Comparison of ENCODE assay signal across 8 mouse cellular contexts in the genomic region with DNA sequence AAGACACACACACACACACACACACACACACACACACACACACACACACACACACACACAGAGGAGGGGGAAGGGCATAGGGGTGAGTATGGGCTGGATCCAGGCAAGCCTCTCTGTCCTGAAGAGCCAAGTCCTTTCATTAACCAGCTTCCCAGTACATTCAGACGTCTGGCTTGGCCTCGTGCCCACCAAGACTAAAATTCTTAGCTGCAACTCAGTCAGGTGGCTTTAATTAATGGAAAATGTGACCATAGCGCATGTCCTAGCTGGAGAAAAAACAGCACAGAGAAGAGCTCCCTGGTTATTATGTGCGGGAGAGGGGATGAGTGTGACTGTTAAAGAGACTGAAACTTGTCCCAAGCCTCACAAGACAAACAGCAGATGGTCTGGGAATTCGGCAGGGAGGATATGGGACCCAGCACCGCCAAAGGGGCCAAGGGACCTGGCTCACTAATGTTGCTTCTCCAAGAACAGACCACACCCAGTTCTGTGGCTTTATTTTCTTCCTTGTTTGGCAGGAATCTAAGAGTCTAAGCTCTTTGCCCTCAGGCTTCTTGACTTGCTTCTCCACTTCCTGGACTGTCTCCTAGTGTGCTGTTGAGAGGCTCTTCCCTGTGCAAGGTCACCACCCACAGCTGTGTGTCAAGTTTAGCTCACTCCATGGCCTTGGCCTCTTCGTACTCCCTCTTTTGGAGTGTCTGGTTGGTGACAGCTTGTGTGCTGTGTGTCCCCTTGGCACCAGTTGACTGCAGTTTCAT. TPM values are rescaled to one million over a fixed set of nuclear protein-coding genes. Genes with fewer than 3 reads are reported as not detected.
DNase-seq lines count a peak whose midpoint lies in the region; TF ChIP-seq lines count a peak whose summit lies in the region.
"Had no signal": no experiment of that assay in that cellular context is flagged by ENCODE, and none has a peak within 500 bp of the region (broad histone marks: within the 10 kb centered on the region; RNA-seq: fewer than 3 reads in every experiment).

No protein-coding gene starts in this region.

- no peak overlapping the region for H3ac ChIP-seq in myocyte (ENCODE audit: control insufficient read depth, insufficient read length)

- H3K9me3 ChIP-seq in MEL (replicated peaks; ENCODE audit: insufficient read depth, low read length): no peaks in the 10 kb centered on the region
- H3K9me3 ChIP-seq in limb, embryonic 10.5 days (replicated peaks): no peaks in the 10 kb centered on the region

- H3K4me2 ChIP-seq in myocyte (ENCODE audit: low read depth): peak overlapping the region; percentile 59

- H3K9ac ChIP-seq in MEL (ENCODE audit: control insufficient read depth, low read depth, low read length, poor library complexity, severe bottlenecking): no peak overlapping the region

- H3K27me3 ChIP-seq in MEL (ENCODE audit: control insufficient read depth in 1 of 2, insufficient read depth in 2 of 2, low read length in 2 of 2) (peaks cover 2% of the 10 kb centered on the region in 2 experiments; a peak in 1 of 4 replicates), myocyte (ENCODE audit: control insufficient read depth, insufficient read depth, insufficient read length) (no peaks in the 10 kb centered on the region)
- H3K27me3 ChIP-seq in limb, embryonic 10.5 days (ENCODE audit: low read depth, poor library complexity, severe bottlenecking): no peaks in the 10 kb centered on the region

- TF ChIP-seq EP300 in MEL (IDR thresholded peaks at IDR 0.05; ENCODE audit: low read depth in 1 of 2, low read length in 2 of 2): no peak

- H3K4me3 ChIP-seq in MEL (ENCODE audit: control insufficient read depth in 1 of 2, insufficient read depth in 1 of 2, low read depth in 2 of 2, low read length in 2 of 2): peak overlapping the region in 1 of 2 experiments; percentile 19; a peak in 1 of 4 replicates
- no peak overlapping the region for H3K4me3 ChIP-seq in limb, embryonic 10.5 days
- H3K4me3 ChIP-seq in myocyte: no peak overlapping the region
- H3K4me3 ChIP-seq: erythroblast, embryonic 14.5 days had no signal

- intact Hi-C loops in heart, postnatal 25 days (cut with DNase I): no loop called here

- DNase-seq in 416B (ENCODE audit: low read depth) (peak; percentile 35), MEL (ENCODE audit: low read depth, low spot score) (peak; percentile 35)
- peak; percentile 90 for DNase-seq in fibroblast of lung, adult 2 months (ENCODE audit: low read depth)
- peak; percentile 65 for DNase-seq in heart, postnatal 25 days (ENCODE audit: low spot score)
- DNase-seq in limb, embryonic 10.5 days (ENCODE audit: low spot score): peak; percentile 54
- no peak for DNase-seq in B cell, adult 2 months

- TF ChIP-seq RAD21 in MEL (IDR thresholded peaks at IDR 0.05; ENCODE audit: low read depth, low read length): no peak

- no peak overlapping the region for H3K27ac ChIP-seq in MEL (ENCODE audit: control insufficient read depth, low read depth, low read length)
- H3K27ac ChIP-seq in limb, embryonic 10.5 days: peak overlapping the region; percentile 71

- TF ChIP-seq CTCF in MEL (IDR thresholded peaks at IDR 0.05 in 2 of 3, conservative IDR thresholded peaks at IDR 0.05 in 1 of 3; ENCODE audit: control insufficient read depth in 1 of 3, insufficient read depth in 1 of 3, low read depth in 2 of 3, low read length in 3 of 3, poor library complexity in 1 of 3, severe bottlenecking in 1 of 3): no peak

- no peaks in the 10 kb centered on the region for H3K36me3 ChIP-seq in MEL (ENCODE audit: control insufficient read depth in 1 of 2, insufficient read depth in 2 of 2, low read length in 2 of 2)
- no peaks in the 10 kb centered on the region for H3K36me3 ChIP-seq in limb, embryonic 10.5 days
- no peaks in the 10 kb centered on the region for H3K36me3 ChIP-seq in myocyte (ENCODE audit: control insufficient read depth, insufficient read depth)

- TF ChIP-seq POLR2A in MEL (IDR thresholded peaks at IDR 0.05; ENCODE audit: control insufficient read depth in 1 of 2, insufficient read depth in 1 of 2, low read depth in 1 of 2, low read length in 2 of 2, poor library complexity in 1 of 2) (no peak), myocyte (IDR thresholded peaks at IDR 0.05; ENCODE audit: insufficient read length, low read depth) (no peak)

- peaks cover 0 to 10% of the 10 kb centered on the region in 2 experiments; a peak in 2 of 4 replicates for H3K4me1 ChIP-seq in MEL (ENCODE audit: control insufficient read depth in 1 of 2, insufficient read depth in 2 of 2, low read length in 2 of 2)
- peaks cover 16% of the 10 kb centered on the region for H3K4me1 ChIP-seq in limb, embryonic 10.5 days

- 44% methylated on average over 7 of the region's 7 CpGs for WGBS in limb, embryonic 10.5 days

- H3K79me2 ChIP-seq in MEL (ENCODE audit: control insufficient read depth, insufficient read depth, low read length, poor library complexity) (no peaks in the 10 kb centered on the region), myocyte (ENCODE audit: control insufficient read depth, insufficient read depth) (no peaks in the 10 kb centered on the region)

TF ChIP-seq in MEL, 35 proteins besides CTCF, POLR2A, EP300 and RAD21:
- TF ChIP-seq E2F4 (IDR thresholded peaks at IDR 0.05; ENCODE audit: borderline replicate concordance, low read depth, low read length) (no peak), HCFC1 (IDR thresholded peaks at IDR 0.05; ENCODE audit: low read depth, low read length) (no peak), ELF1 (IDR thresholded peaks at IDR 0.05; ENCODE audit: low read depth, low read length) (peak; percentile 36; the same call in 1 of the 2 replicates)

TF ChIP-seq in myocyte, 11 proteins besides CTCF, POLR2A, EP300 and RAD21:
- TF ChIP-seq TCF12 (IDR thresholded peaks at IDR 0.05; ENCODE audit: insufficient read depth, poor library complexity, severe bottlenecking) (no peak), CEBPB (IDR thresholded peaks at IDR 0.05; ENCODE audit: insufficient read depth, poor library complexity, severe bottlenecking) (no peak), SRF (IDR thresholded peaks at IDR 0.05; ENCODE audit: control insufficient read depth, insufficient read length, low read depth) (no peak)

RNA-seq across cellular contexts. Expression of a gene that starts 9.1 kb away (rescaled TPM):
- 7.8 and 8.6 TPM in 2 replicates for total RNA-seq in MEL (2012; rRNA removed)
- polyA plus RNA-seq in MEL (2012; ENCODE audit: insufficient read depth in 1 of 2, insufficient read length in 2 of 2, low read depth in 1 of 2, low replicate concordance in 2 of 2, missing spikeins in 1 of 2): 10 to 100 TPM in 1 of 2 experiments, not detected in 1; 10.7 TPM
- 10 to 100 TPM; 11.4 to 14.4 TPM for total RNA-seq in heart, postnatal 25 days (2021)
- 6.1 and 6.4 TPM in 2 replicates for polyA plus RNA-seq in limb, embryonic 10.5 days (2016; fragmentation: Nextera tagmentation; extraction: Ambion mirVana)
- polyA plus RNA-seq in myocyte (2012; fragmentation: generic; extraction: Trizol): 7.6 TPM

RNA-seq across cellular contexts. Expression of a gene that starts 27.1 kb away (rescaled TPM):
- total RNA-seq in MEL (2012; rRNA removed): not detected in 2 replicates
- polyA plus RNA-seq in MEL (2012; ENCODE audit: insufficient read depth in 1 of 2, insufficient read length in 2 of 2, low read depth in 1 of 2, low replicate concordance in 2 of 2, missing spikeins in 1 of 2) (not detected), myocyte (2012; fragmentation: generic; extraction: Trizol) (not detected)
- total RNA-seq in heart, postnatal 25 days (2021): not detected
- 0.15 and 0.16 TPM in 2 replicates for polyA plus RNA-seq in limb, embryonic 10.5 days (2016; fragmentation: Nextera tagmentation; extraction: Ambion mirVana)
- polyA plus RNA-seq: erythroblast, embryonic 14.5 days had no signal

RNA-seq across cellular contexts. Expression of a gene that starts 35.2 kb away (rescaled TPM):
- not detected in 2 replicates for total RNA-seq in MEL (2012; rRNA removed)
- not detected for polyA plus RNA-seq in MEL (2012; ENCODE audit: insufficient read depth in 1 of 2, insufficient read length in 2 of 2, low read depth in 1 of 2, low replicate concordance in 2 of 2, missing spikeins in 1 of 2)
- total RNA-seq in heart, postnatal 25 days (2021): not detected
- 0.09 TPM in 1 of 2 replicates, not detected in the other for polyA plus RNA-seq in limb, embryonic 10.5 days (2016; fragmentation: Nextera tagmentation; extraction: Ambion mirVana)
- polyA plus RNA-seq in myocyte (2012; fragmentation: generic; extraction: Trizol): 3.9 TPM
- polyA plus RNA-seq: erythroblast, embryonic 14.5 days had no signal

RNA-seq across cellular contexts. Expression of a gene that starts 59.2 kb away (rescaled TPM):
- not detected in 2 replicates for total RNA-seq in MEL (2012; rRNA removed)
- polyA plus RNA-seq in MEL (2012; ENCODE audit: insufficient read depth in 1 of 2, insufficient read length in 2 of 2, low read depth in 1 of 2, low replicate concordance in 2 of 2, missing spikeins in 1 of 2) (not detected), myocyte (2012; fragmentation: generic; extraction: Trizol) (not detected)
- not detected for total RNA-seq in heart, postnatal 25 days (2021)
- not detected in 2 replicates for polyA plus RNA-seq in limb, embryonic 10.5 days (2016; fragmentation: Nextera tagmentation; extraction: Ambion mirVana)
- polyA plus RNA-seq: erythroblast, embryonic 14.5 days had no signal

Comparison
In these comparisons a context has a peak if more than half of its experiments do, and no peak if none do; other contexts are left out.
1. DNase-seq: peak in 416B (single experiment), MEL (single experiment), fibroblast of lung, adult 2 months (single experiment), heart, postnatal 25 days (single experiment) and limb, embryonic 10.5 days (single experiment); none in B cell, adult 2 months (0 of 2).